Mouse (Mus musculus) MEL (cell line): ENCODE results near the gene Arsj. TPM values are rescaled to one million over a fixed set of nuclear protein-coding genes. Genes with fewer than 3 reads are reported as not detected.

Source experiments
- DNase-seq: peaks from one replicate; pipeline ENCODE4 v3.0.0; 2011; ENCODE audit warnings: low read depth, low spot score
- H3K27ac ChIP-seq: 2 replicates; pipeline ENCODE4 v1.5.1; 2012; ENCODE audit warnings: low read depth, mild to moderate bottlenecking, control low read depth, low read length, moderate library complexity; ENCODE audit not compliant: control insufficient read depth
- H3K27me3 ChIP-seq, 2 experiments: fragments of 150-350 bp in 1 of 2; sonication (generic) in 1 of 2; 2 replicates each; pipeline ENCODE4 v1.6.1; 2012; ENCODE audit warnings: low read length in 2 of 2, mild to moderate bottlenecking in 2 of 2, improper control_type of control experiment in 1 of 2, moderate library complexity in 1 of 2; ENCODE audit not compliant: insufficient read depth in 2 of 2, control insufficient read depth in 1 of 2
- H3K36me3 ChIP-seq, 2 experiments: 2 replicates each; pipeline ENCODE4 v1.6.1; 2012 to 2014; ENCODE audit warnings: low read length in 2 of 2, improper control_type of control experiment in 1 of 2, inconsistent platforms in 1 of 2, mild to moderate bottlenecking in 1 of 2; ENCODE audit not compliant: insufficient read depth in 2 of 2, control insufficient read depth in 1 of 2
- H3K4me1 ChIP-seq, 2 experiments: fragments of 150-350 bp in 1 of 2; sonication (generic) in 1 of 2; 2 replicates each; pipeline ENCODE4 v1.6.1; 2012; ENCODE audit warnings: low read length in 2 of 2, improper control_type of control experiment in 1 of 2, mild to moderate bottlenecking in 1 of 2; ENCODE audit not compliant: insufficient read depth in 2 of 2, control insufficient read depth in 1 of 2
- H3K4me3 ChIP-seq, 2 experiments: fragments of 150-350 bp in 1 of 2; sonication (generic) in 1 of 2; 2 replicates each; pipeline ENCODE4 v1.5.1; 2012; ENCODE audit warnings: low read depth in 2 of 2, low read length in 2 of 2, mild to moderate bottlenecking in 2 of 2, moderate library complexity in 2 of 2, control low read depth in 1 of 2, improper control_type of control experiment in 1 of 2; ENCODE audit not compliant: control insufficient read depth in 1 of 2, insufficient read depth in 1 of 2
- H3K79me2 ChIP-seq: 2 replicates; pipeline ENCODE4 v1.6.1; 2012; ENCODE audit warnings: mild to moderate bottlenecking, low read length, moderate library complexity; ENCODE audit not compliant: control insufficient read depth, poor library complexity, insufficient read depth
- H3K9ac ChIP-seq: 2 replicates; pipeline ENCODE4 v1.6.1; 2012; ENCODE audit warnings: low read depth, mild to moderate bottlenecking, control low read depth, low read length, moderate library complexity; ENCODE audit not compliant: control insufficient read depth, poor library complexity, severe bottlenecking
- H3K9me3 ChIP-seq: fragments of 150-350 bp; sonication (generic); replicated peaks from 2 replicates; pipeline ENCODE4 v1.6.1; 2012; ENCODE audit warnings: mild to moderate bottlenecking, low read length, improper control_type of control experiment, moderate library complexity; ENCODE audit not compliant: insufficient read depth
- E2F4 ChIP-seq: IDR thresholded peaks from 2 replicates; pipeline ENCODE4 v1.6.1; 2011; ENCODE audit warnings: low read depth, low read length, improper control_type of control experiment, borderline replicate concordance
- ETS1 ChIP-seq: IDR thresholded peaks from 2 replicates; pipeline ENCODE4 v1.6.1; 2012; ENCODE audit warnings: low read depth, mild to moderate bottlenecking, inconsistent platforms, low read length, improper control_type of control experiment, moderate library complexity
- GABPA ChIP-seq: IDR thresholded peaks from 2 replicates; pipeline ENCODE4 v1.6.1; 2012; ENCODE audit warnings: low read depth, mild to moderate bottlenecking, inconsistent platforms, low read length, improper control_type of control experiment, moderate library complexity
- KAT2A ChIP-seq: conservative IDR thresholded peaks from 2 replicates; pipeline ENCODE4 v1.6.1; 2012; ENCODE audit warnings: low read depth, low read length, improper control_type of control experiment, inconsistent platforms
- MXI1 ChIP-seq: IDR thresholded peaks from 2 replicates; pipeline ENCODE4 v1.6.1; 2011; ENCODE audit warnings: mild to moderate bottlenecking, low read depth, low read length, improper control_type of control experiment
- NELFE ChIP-seq: IDR thresholded peaks from 2 replicates; pipeline ENCODE4 v1.6.1; 2011; ENCODE audit warnings: low read depth, low read length, improper control_type of control experiment
- POLR2AphosphoS5 ChIP-seq: IDR thresholded peaks from 2 replicates; pipeline ENCODE4 v1.6.1; 2012; ENCODE audit warnings: low read depth, borderline replicate concordance, mild to moderate bottlenecking, inconsistent platforms, low read length, moderate library complexity, mixed read lengths
- RAD21 ChIP-seq: IDR thresholded peaks from 2 replicates; pipeline ENCODE4 v1.6.1; 2011; ENCODE audit warnings: mild to moderate bottlenecking, low read depth, low read length, improper control_type of control experiment
- RCOR1 ChIP-seq: IDR thresholded peaks from 2 replicates; pipeline ENCODE4 v1.6.1; 2012; ENCODE audit warnings: low read depth, mild to moderate bottlenecking, inconsistent platforms, low read length, improper control_type of control experiment
- SIN3A ChIP-seq: IDR thresholded peaks from 2 replicates; pipeline ENCODE4 v1.6.1; 2012; ENCODE audit warnings: low read length, improper control_type of control experiment, inconsistent platforms
- SMC3 ChIP-seq: IDR thresholded peaks from 2 replicates; pipeline ENCODE4 v1.6.1; 2011; ENCODE audit warnings: low read depth, low read length, improper control_type of control experiment
- TCF12 ChIP-seq: IDR thresholded peaks from 2 replicates; pipeline ENCODE4 v1.6.1; 2014; ENCODE audit warnings: low read depth, mild to moderate bottlenecking, inconsistent platforms, low read length, improper control_type of control experiment, moderate library complexity
- USF1 ChIP-seq: IDR thresholded peaks from 2 replicates; pipeline ENCODE4 v1.6.1; 2014; ENCODE audit warnings: low read depth, mild to moderate bottlenecking, inconsistent platforms, low read length, improper control_type of control experiment, moderate library complexity
- USF2 ChIP-seq, 2 experiments: IDR thresholded peaks; 2 replicates each; pipeline ENCODE4 v1.6.1; 2011 to 2012; ENCODE audit warnings: improper control_type of control experiment in 2 of 2, low read length in 2 of 2, borderline replicate concordance in 1 of 2, inconsistent platforms in 1 of 2, low read depth in 1 of 2, mild to moderate bottlenecking in 1 of 2; ENCODE audit not compliant: insufficient read depth in 1 of 2
- ZC3H11A ChIP-seq: IDR thresholded peaks from 2 replicates; pipeline ENCODE4 v1.6.1; 2012; ENCODE audit warnings: low read depth, mild to moderate bottlenecking, inconsistent platforms, low read length, improper control_type of control experiment
- ZMIZ1 ChIP-seq: IDR thresholded peaks from 2 replicates; pipeline ENCODE4 v1.6.1; 2012; ENCODE audit warnings: low read depth, mild to moderate bottlenecking, inconsistent platforms, low read length, improper control_type of control experiment, moderate library complexity
- ZNF384 ChIP-seq: IDR thresholded peaks from 2 replicates; pipeline ENCODE4 v1.6.1; 2012; ENCODE audit warnings: low read depth, mild to moderate bottlenecking, inconsistent platforms, low read length, improper control_type of control experiment
- polyA plus RNA-seq, 2 experiments: library from polyadenylated mRNA; stranded (reverse) in 1 of 2; unstranded in 1 of 2; fragments of >175 nt in 1 of 2; fragments of >200 nt in 1 of 2; gene quantifications; 2 replicates each; pipeline versions ENCODE4 v1.2.1 to v1.2.4; 2012; ENCODE audit warnings: low replicate concordance in 2 of 2, low read depth in 1 of 2; ENCODE audit not compliant: insufficient read length in 2 of 2, insufficient read depth in 1 of 2, missing spikeins in 1 of 2
- total RNA-seq: library from RNA; depleted of rRNA; stranded (reverse); fragments of 300-350 nt; gene quantifications from 2 replicates; pipeline ENCODE4 v1.2.3, GENCODE M21; 2012

Gene Arsj
- total and polyA plus RNA-seq, 3 experiments, result not detected

DNA sequence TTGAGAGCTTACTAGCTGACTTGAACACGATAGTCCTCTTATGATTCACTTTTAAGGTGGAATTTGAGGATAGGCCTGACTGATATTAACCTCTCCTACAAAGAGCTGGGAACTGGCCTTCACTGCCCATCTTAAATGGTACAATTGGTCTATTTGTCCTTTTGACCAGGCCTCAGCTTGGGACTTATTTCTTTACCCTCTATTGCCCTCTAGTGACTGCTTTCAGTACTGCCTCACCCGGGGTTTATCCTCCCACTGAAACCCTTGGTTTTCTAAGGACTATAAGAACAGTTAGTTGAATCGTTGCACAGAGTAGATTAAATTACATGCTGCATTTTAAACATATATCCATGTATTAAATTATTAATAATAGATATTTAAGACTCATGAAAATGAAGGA, 39.4 kb downstream of the Arsj start (continued):
- TF ChIP-seq SMC3 (peak; percentile 88), SIN3A (no peak), ZMIZ1 (no peak), TCF12 (no peak), NELFE (no peak), RCOR1 (no peak), ZNF384 (no peak), E2F4 (no peak), RAD21 (peak; percentile 84)
- TF ChIP-seq, all 39 proteins: peak for 4

DNA sequence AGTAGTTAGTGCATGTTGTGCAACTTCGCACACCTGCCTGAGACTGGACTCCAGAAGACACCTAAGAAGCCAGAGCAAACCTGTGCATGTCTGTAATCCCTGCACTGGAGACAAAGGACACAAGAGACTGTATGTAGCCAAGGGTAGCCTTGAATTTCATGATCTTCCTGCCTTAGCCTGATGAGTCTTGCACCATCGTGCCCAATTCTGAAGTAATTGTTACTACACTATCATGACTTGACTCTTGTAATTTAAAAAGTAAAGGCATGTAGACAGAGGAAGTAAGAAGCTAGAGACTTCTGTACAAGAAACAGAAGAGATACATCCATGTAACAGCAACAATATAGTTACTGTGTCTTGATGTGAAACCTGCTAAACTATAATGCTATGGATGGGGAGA, 40.7 kb downstream of the Arsj start:
- H3K9me3 ChIP-seq, result no peaks in the 10 kb centered on the region
- H3K9ac ChIP-seq, result no peak overlapping the region
- no peaks in the 10 kb centered on the region for H3K4me1 ChIP-seq
- no peak for TF ChIP-seq RCOR1
- TF ChIP-seq, all 39 proteins: peak for 0
- no peak for DNase-seq
- Histone ChIP-seq H3K27ac (no peak overlapping the region), H3K27me3 (no peaks in the 10 kb centered on the region), H3K4me3 (no peak overlapping the region), H3K36me3 (no peaks in the 10 kb centered on the region), H3K79me2 (no peaks in the 10 kb centered on the region)

DNA sequence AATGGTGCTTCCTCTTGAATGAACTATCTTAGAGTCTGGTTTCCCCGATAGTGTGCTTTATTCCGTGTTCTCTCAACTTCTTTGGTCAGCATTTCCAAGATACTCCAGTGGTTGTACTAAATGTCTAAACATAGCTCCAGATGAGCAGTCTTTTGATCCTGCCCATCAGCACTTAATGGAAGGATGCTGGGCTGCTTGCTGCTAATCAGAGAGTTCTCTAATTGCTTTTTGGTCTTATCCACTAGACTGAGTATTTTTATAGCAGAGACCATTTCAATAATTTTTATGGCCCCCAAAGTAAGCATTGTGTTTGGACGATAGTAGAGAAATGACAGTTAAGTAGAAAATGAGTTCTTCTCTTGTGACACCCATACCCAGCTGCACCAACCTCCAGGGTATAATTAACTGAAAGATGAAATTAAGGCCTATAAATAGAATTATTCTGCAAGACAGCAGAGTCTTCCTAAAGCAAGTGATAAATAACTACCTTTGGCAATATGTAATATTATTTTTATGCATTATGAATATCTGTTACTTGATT, 67.1 kb downstream of the Arsj start:
- no peak for DNase-seq
- Histone ChIP-seq H3K4me3 (no peak overlapping the region), H3K79me2 (no peaks in the 10 kb centered on the region), H3K9ac (no peak overlapping the region), H3K36me3 (no peaks in the 10 kb centered on the region), H3K27me3 (no peaks in the 10 kb centered on the region), H3K9me3 (no peaks in the 10 kb centered on the region), H3K27ac (no peak overlapping the region), H3K4me1 (no peaks in the 10 kb centered on the region)
- TF ChIP-seq MXI1, result no peak

DNA sequence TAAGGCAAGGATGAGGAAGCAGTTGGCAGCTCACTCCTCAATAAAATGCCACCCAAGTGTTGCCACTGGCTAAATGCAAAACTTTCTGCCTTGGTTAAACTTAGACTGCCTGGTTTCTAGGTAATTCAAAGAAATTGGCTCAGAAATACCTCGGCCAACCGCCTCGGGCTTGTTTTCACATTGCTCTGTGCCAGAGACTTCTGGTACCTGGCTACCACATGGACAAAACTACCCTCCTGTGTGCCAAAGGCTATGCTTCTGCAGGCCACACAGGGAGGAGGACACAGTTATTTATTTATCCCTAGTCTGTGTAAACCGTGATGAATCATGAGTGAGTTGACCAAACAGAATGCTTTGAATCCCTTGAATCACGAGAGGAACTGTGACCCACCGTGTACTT, 75.8 kb downstream of the Arsj start:
- TF ChIP-seq POLR2AphosphoS5 (no peak), KAT2A (no peak), RAD21 (no peak), USF1 (no peak), TCF12 (no peak), ETS1 (no peak), USF2 (IDR thresholded peaks at IDR 0.05; ENCODE audit: borderline replicate concordance in 1 of 2, insufficient read depth in 1 of 2, low read depth in 1 of 2, low read length in 2 of 2) (no peak), NELFE (no peak), GABPA (no peak), ZC3H11A (no peak), RCOR1 (no peak)
- no peaks in the 10 kb centered on the region for H3K79me2 ChIP-seq
- no peak for DNase-seq
- no peaks in the 10 kb centered on the region for H3K27me3 ChIP-seq
- no peaks in the 10 kb centered on the region for H3K36me3 ChIP-seq
- H3K4me3 ChIP-seq, result no peak overlapping the region
- H3K9ac ChIP-seq, result no peak overlapping the region
- H3K4me1 ChIP-seq, result no peaks in the 10 kb centered on the region
- no peak overlapping the region for H3K27ac ChIP-seq
- no peaks in the 10 kb centered on the region for H3K9me3 ChIP-seq
